Mouse (Mus musculus): ENCODE results near the gene Olfr1130. TPM values are rescaled to one million over a fixed set of nuclear protein-coding genes. Genes with fewer than 3 reads are reported as not detected.
"Not testable (repeated sequence)": the region's sequence is repeated elsewhere in the genome, so short reads cannot be mapped to it uniquely, and the experiment has no call there.

Gene Olfr1130
- total RNA-seq (2017) = not detected in 2 replicates

- not testable (repeated sequence) for ATAC-seq (replicated peaks; ENCODE audit: low read depth, poor library complexity, severe bottlenecking)
Observed at GRCm38 (mm10) chr2:87605912-87606311, at the start of gene Olfr1130. Gene Olfr1130, plus strand, starts transcription at chr2:87606212.

- not testable (repeated sequence) for ATAC-seq (replicated peaks; ENCODE audit: low read depth, poor library complexity, severe bottlenecking)
Observed at GRCm38 (mm10) chr2:87573602-87574001, 32.4 kb upstream of the Olfr1130 start, which contains the start of gene Olfr1129. Gene Olfr1129, plus strand, starts transcription at chr2:87573902.

- ATAC-seq (replicated peaks; ENCODE audit: low read depth, poor library complexity, severe bottlenecking) = no peak
Observed at GRCm38 (mm10) chr2:87626804-87627203, 20.8 kb downstream of the Olfr1130 start, which contains the start of gene Olfr1131. Gene Olfr1131, plus strand, starts transcription at chr2:87627104.

- ATAC-seq (replicated peaks; ENCODE audit: low read depth, poor library complexity, severe bottlenecking) = no peak
Observed at GRCm38 (mm10) chr2:87637435-87637834, 31.4 kb downstream of the Olfr1130 start, which contains the start of gene Olfr1132. Gene Olfr1132, minus strand, starts transcription at chr2:87637535.

GRCm38 (mm10) chr2:87642441-87642840 is 36.4 kb downstream of the Olfr1130 start:
- no peak for ATAC-seq (replicated peaks; ENCODE audit: low read depth, poor library complexity, severe bottlenecking)

- no peak for ATAC-seq (replicated peaks; ENCODE audit: low read depth, poor library complexity, severe bottlenecking)
Observed at GRCm38 (mm10) chr2:87647274-87647673, 41.3 kb downstream of the Olfr1130 start, which contains the start of gene Olfr1133. Gene Olfr1133, minus strand, starts transcription at chr2:87647374.

GRCm38 (mm10) chr2:87658360-87658759 is 52.3 kb downstream of the Olfr1130 start, which contains the start of gene Olfr1134:
Gene Olfr1134, minus strand, starts transcription at chr2:87658460.
- no peak for ATAC-seq (replicated peaks; ENCODE audit: low read depth, poor library complexity, severe bottlenecking)

Other genes starting within 250 kb of the Olfr1130 start
- gene Olfr1121, start 236.3 kb upstream of the Olfr1130 start, total RNA-seq (2017) = not detected in 2 replicates
- gene Olfr1122, start 220.4 kb upstream of the Olfr1130 start, total RNA-seq (2017) = not detected in 2 replicates
- gene Olfr1123, start 189.6 kb upstream of the Olfr1130 start, total RNA-seq (2017) = not detected in 2 replicates
- gene Olfr1124, start 175.9 kb upstream of the Olfr1130 start, total RNA-seq (2017) = not detected in 2 replicates
- gene Olfr1126, start 152.2 kb upstream of the Olfr1130 start, total RNA-seq (2017) = not detected in 2 replicates
- not detected in 2 replicates for gene Pramel7, start 109.1 kb upstream of the Olfr1130 start, total RNA-seq (2017)
- not detected in 2 replicates for gene Pramel6, start 99.6 kb upstream of the Olfr1130 start, total RNA-seq (2017)
- gene Olfr153, start 74.4 kb upstream of the Olfr1130 start, total RNA-seq (2017) = not detected in 2 replicates
- gene Olfr1128, start 60.7 kb upstream of the Olfr1130 start, total RNA-seq (2017) = not detected in 2 replicates
- gene Olfr1129, start 32.3 kb upstream of the Olfr1130 start, total RNA-seq (2017) = not detected in 2 replicates
- not detected in 2 replicates for gene Olfr1131, start 20.9 kb downstream of the Olfr1130 start, total RNA-seq (2017)
- gene Olfr1132, start 31.3 kb downstream of the Olfr1130 start, total RNA-seq (2017) = not detected in 2 replicates
- gene Olfr1133, start 41.2 kb downstream of the Olfr1130 start, total RNA-seq (2017) = not detected in 2 replicates
- gene Olfr1134, start 52.2 kb downstream of the Olfr1130 start, total RNA-seq (2017) = not detected in 2 replicates
- not detected in 2 replicates for gene Olfr1135, start 67.5 kb downstream of the Olfr1130 start, total RNA-seq (2017)
- gene Olfr1136, start 87.7 kb downstream of the Olfr1130 start, total RNA-seq (2017) = not detected in 2 replicates
- gene Olfr1137, start 107.0 kb downstream of the Olfr1130 start, total RNA-seq (2017) = not detected in 2 replicates
- gene Olfr1138, start 133.8 kb downstream of the Olfr1130 start, total RNA-seq (2017) = not detected in 2 replicates
- gene Olfr1140, start 137.5 kb downstream of the Olfr1130 start, total RNA-seq (2017) = not detected in 2 replicates
- gene Olfr1141, start 147.8 kb downstream of the Olfr1130 start, total RNA-seq (2017) = not detected in 2 replicates
- gene Olfr152, start 173.3 kb downstream of the Olfr1130 start, total RNA-seq (2017) = not detected in 2 replicates
- not detected in 2 replicates for gene Olfr1143, start 194.4 kb downstream of the Olfr1130 start, total RNA-seq (2017)
- gene Olfr1145, start 203.6 kb downstream of the Olfr1130 start, total RNA-seq (2017) = not detected in 2 replicates
- not detected in 2 replicates for gene Olfr1148, start 224.3 kb downstream of the Olfr1130 start, total RNA-seq (2017)
- gene Olfr1150-ps1, start 237.8 kb downstream of the Olfr1130 start, total RNA-seq (2017) = not detected in 2 replicates
- not detected in 2 replicates for gene Olfr1151, start 249.7 kb downstream of the Olfr1130 start, total RNA-seq (2017)